Mouse (Mus musculus) CD8-positive naive resting alpha-beta T cell, adult 2 months (primary cell): Measurements from ENCODE around the gene Frrs1l.

Experiments
- DNase-seq, 2 experiments: peaks; one replicate each; pipeline ENCODE4 v3.0.0; 2022; ENCODE audit warnings: low read depth in 2 of 2, low spot score in 2 of 2

Gene Frrs1l

DNA sequence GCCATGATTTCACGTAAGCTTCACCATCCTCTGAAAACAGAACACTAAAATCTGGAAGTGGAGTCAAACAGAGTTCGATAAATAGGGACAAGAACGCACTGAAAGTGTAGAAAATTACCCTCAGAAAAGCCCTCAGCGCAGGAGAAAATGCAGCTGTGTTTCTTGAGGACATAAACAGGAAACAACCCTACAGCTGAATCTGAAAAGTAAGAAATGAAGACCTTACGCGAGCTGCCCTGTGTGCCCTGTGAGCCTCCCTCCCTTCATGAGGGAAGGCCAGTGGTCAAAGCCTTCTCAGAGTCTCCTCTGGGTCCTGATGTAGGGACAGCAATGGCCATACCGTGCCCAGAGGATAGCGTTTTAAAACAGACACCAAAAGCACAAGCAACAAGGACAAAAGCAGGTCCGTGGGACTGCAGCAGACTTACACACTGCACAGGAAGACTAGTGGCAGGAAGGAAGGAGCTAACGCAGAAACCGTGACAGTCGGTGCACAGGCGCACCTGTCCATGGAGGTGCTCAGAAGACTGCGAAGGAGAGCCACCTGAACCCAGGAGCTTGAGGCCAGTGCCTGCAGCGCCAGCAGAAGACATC lies 74.4 kb downstream of the Frrs1l start:
- DNase-seq, result peak in 1 of 2 experiments; percentile 2

DNA sequence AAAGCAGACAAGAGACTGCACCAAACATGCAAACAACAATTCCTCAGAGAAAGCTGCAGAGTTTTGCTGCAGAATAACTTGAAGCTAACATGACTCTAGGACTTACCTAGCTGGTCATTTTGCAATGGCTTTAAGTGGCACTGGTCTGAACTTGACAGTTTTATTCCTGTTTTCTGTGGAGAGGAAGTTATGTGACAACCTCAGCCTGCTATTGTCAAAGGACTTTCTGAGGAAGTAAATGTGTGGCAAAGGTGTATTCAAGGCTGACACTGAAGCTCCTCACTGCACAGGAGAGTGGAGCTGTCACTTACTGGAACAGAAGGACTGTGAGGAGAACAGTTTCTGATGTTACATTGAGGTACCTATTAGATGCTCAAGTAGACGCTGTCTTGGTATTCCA lies 75.4 kb downstream of the Frrs1l start:
- DNase-seq, result no peak

DNA sequence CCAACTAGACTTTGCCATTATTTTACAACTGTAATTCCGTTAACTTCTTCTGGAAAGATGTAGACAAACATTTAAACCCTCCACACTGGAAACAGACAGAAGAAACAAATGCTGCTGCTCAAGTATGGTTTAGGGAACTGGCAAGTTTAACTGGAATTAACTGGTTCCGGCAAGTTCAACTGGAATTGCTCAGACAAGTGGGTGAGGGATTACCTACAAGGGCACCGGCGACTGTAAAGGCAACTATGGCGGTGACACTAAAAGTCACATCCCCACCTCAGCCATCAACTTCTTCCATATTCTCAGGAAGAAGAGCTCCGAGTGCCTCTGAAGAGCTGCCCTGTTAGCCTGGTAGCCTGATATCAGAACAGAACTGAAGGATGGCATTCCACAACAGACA lies 75.9 kb downstream of the Frrs1l start:
- DNase-seq, result no peak

DNA sequence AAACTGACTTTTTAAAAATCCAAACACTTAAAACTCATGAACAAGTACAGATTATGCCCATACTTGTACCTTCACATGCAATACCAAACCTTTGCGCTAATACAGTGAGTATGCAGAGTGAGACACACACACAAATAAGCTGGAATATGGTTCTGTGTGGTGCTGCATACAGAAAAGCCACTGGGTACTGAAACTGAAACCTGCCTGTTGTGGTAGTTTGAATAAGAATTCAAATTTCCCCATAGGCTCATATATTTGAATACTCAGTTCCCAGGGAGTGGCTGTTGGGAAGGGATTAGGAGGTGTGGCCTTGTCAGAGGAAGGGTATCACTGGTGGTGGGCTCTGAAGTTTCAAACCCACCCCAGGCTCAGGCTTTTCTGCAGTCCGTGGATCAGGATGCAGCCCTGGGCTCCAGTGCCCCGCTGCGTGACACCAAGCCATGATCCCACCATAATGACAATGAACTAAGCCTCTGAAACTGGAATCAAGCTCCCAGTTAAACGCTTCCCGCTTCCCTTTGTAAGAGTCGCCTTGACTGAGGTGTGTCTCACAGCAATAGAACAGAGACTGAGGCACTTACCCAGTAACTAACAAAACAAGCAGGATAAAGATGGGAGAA lies 77.7 kb downstream of the Frrs1l start:
- DNase-seq, result no peak

- no peak for DNase-seq
Measured at GRCm38 (mm10) chr4:56909568-56909967, 80.6 kb downstream of the Frrs1l start.

GRCm38 (mm10) chr4:56907671-56908070 lies 82.5 kb downstream of the Frrs1l start:
- no peak for DNase-seq
